Mouse (Mus musculus): ENCODE data around the gene Nf2.

DNA sequence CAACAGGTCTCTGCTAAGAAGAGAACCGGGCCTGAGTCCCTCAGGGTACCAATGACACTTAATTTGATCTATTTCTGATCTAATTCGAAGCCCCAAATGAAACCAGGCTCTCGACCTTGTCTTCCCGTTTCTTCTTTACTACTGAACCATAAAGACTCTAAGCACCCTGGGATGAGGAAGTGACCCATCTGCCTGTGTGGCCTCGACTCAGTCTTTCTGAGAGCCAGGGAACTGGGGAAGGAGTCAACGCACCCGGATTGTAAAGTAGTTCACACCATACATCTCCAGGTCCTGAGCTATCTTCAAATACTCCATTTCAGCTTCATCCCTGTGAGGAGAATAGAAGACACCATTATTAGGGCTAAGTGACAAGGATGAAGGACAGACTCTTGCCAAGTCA, 45.9 kb downstream of the Nf2 start:
- no peak for TF ChIP-seq CTCF (IDR thresholded peaks at IDR 0.05; ENCODE audit: borderline replicate concordance, insufficient read depth, low read length)
- no peak for TF ChIP-seq POLR2A (IDR thresholded peaks at IDR 0.05; ENCODE audit: low read depth, low read length)
